Mouse (Mus musculus): ENCODE measurements at regions not wholly inside any gene's neighbourhood (a gene's known extent, or its start where the extent isn't known, plus 50 kb on each side); places are given as distances from the start of the nearest gene placed in this dataset.
"Not testable (repeated sequence)": the region's sequence is repeated elsewhere in the genome, so short reads cannot be mapped to it uniquely, and the experiment has no call there.

DNA sequence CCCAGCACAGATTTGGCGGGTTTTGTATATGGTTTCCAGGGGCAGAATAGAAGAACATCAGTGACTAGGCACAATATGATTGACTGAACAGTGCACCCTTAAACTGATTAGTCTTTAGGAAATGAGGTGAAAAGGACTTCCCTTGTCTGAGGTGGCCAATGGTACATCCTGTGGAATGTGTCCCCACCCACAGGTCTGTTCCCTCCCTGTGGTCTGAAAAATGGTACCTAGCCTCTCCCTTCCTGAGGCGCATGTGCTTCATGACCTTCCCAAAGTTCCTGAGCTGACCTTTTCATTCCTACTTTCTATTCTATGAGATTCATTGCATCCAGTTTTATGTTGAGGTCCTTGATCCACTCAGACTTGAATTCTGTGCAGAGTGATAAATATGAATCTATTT, 76.0 kb downstream of the Zfp97 start:
- ATAC-seq (ENCODE audit: insufficient read depth, low FRiP score, low TSS enrichment); H3K27me3 ChIP-seq (ENCODE audit: control insufficient read depth, insufficient read depth, low read length); H3K9ac ChIP-seq (ENCODE audit: low read length); H3K4me3 ChIP-seq (ENCODE audit: low read depth, low read length); H3K9me3 ChIP-seq (ENCODE audit: control insufficient read depth, low read length); H3K4me2 ChIP-seq (ENCODE audit: low read depth); H3K27ac ChIP-seq (ENCODE audit: low read depth, low read length); H3K4me1 ChIP-seq (ENCODE audit: control insufficient read depth, insufficient read depth, low read length); DNase-seq (ENCODE audit: low spot score); H3K36me3 ChIP-seq (ENCODE audit: control insufficient read depth, insufficient read depth, low read length): not testable (repeated sequence)
- WGBS: 100% methylated on average over 1 of the region's 2 CpGs

DNA sequence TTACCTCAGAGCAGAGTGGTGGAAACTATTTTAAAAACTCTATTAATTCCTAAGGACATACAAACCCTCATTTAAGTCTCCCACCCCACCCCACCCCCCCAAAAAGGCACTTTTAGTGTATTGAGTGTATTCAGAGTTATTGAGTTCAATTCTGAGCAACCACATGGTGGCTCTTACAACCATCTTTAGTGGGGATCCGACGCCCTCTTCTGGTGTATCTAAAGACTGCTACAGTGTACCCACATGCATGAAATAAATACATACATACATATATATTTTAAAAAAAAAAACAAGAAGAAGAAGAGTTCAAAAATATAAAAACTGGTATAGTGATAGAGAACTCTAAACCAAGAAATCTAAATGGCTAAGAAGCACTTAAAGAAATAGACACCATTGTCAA, 107.9 kb downstream of the Zfp97 start:
- H3K27ac ChIP-seq (ENCODE audit: low read depth, low read length): no peak overlapping the region
- WGBS: 50% methylated on average over 2 of the region's 2 CpGs
- H3K4me3 ChIP-seq (ENCODE audit: low read depth, low read length): no peak overlapping the region
- ATAC-seq (ENCODE audit: insufficient read depth, low FRiP score, low TSS enrichment) (no peak), DNase-seq (ENCODE audit: low spot score) (no peak)
- H3K9me3 ChIP-seq (ENCODE audit: control insufficient read depth, low read length): no peaks in the 10 kb centered on the region
- H3K9ac ChIP-seq (ENCODE audit: low read length): no peak overlapping the region
- no peaks in the 10 kb centered on the region for H3K4me1 ChIP-seq (ENCODE audit: control insufficient read depth, insufficient read depth, low read length)
- no peak overlapping the region for H3K4me2 ChIP-seq (ENCODE audit: low read depth)
- no peaks in the 10 kb centered on the region for H3K27me3 ChIP-seq (ENCODE audit: control insufficient read depth, insufficient read depth, low read length)
- H3K36me3 ChIP-seq (ENCODE audit: control insufficient read depth, insufficient read depth, low read length): no peaks in the 10 kb centered on the region

DNA sequence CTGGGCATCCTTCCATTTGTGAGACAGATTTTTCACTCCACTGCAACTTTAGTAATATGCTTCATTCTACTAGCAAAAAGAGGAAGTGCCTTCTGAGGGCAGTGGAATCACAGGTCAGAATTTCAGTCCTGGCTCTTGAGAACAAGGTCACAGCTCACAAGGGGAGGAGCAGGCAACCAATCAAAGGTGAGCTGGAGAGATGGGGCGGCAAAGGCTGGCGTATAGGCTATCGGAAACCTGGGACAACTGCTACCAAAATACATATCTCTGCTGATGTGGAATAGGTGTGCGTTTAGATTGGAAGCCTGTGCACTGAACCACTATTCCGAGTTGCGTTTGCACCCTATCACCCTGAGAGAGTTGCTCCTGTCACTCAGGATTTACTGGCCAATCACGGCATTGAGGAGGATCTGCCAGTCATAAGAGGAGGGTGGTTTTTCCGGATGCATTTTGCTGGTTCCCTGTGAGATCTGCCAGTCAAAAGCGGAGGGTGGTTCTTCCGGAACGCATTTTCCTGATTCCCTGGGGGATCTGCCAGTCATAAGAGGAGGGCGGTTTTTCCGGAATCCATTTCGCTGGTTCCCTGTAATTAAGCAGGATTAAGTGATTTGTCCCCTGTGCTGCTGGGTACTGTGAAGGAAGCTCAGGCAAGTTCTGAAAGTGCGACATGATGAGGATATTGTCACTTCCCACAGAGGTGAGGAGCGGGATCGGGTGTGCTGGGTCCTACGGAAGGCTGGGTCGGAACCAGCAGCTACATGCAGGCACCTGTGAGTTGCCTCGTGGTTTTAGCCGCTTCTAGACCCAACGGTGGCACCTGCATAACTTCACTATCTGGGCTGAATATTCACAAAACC, 113.3 kb downstream of the Zfp97 start:
- H3K9ac ChIP-seq (ENCODE audit: low read length): peak overlapping the region; percentile 48
- not testable (repeated sequence) for H3K27ac ChIP-seq (ENCODE audit: low read depth, low read length)
- WGBS: under 1% methylated on average over 20 of the region's 22 CpGs

DNA sequence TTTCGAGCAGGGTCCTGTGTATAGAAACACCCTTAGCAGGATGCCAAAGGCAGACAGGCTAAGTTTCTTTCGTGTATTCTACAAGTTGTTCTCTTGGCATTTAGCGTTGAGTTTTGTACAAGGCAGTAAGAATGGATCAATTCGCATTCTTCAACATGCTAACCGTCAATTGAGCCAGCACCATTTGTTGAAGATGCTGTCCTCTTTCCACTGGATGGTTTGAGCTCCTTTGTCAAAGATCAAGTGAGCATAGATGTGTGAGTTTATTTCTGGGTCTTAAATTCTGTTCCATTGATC, 113.9 kb downstream of the Zfp97 start:
- WGBS: 3% methylated on average over 5 of the region's 5 CpGs
- Histone ChIP-seq H3K9ac (ENCODE audit: low read length) (peak overlapping the region; percentile 44), H3K4me3 (ENCODE audit: low read depth, low read length) (peak overlapping the region; percentile 51), H3K4me2 (ENCODE audit: low read depth) (peak overlapping the region; percentile 47)
- H3K27ac ChIP-seq (ENCODE audit: low read depth, low read length); H3K4me1 ChIP-seq (ENCODE audit: control insufficient read depth, insufficient read depth, low read length); H3K9me3 ChIP-seq (ENCODE audit: control insufficient read depth, low read length); ATAC-seq (ENCODE audit: insufficient read depth, low FRiP score, low TSS enrichment); H3K27me3 ChIP-seq (ENCODE audit: control insufficient read depth, insufficient read depth, low read length); H3K36me3 ChIP-seq (ENCODE audit: control insufficient read depth, insufficient read depth, low read length); DNase-seq (ENCODE audit: low spot score): not testable (repeated sequence)

More for the DNA sequence above, 113.3 kb downstream of the Zfp97 start:
- not testable (repeated sequence) for H3K4me1 ChIP-seq (ENCODE audit: control insufficient read depth, insufficient read depth, low read length); H3K27me3 ChIP-seq (ENCODE audit: control insufficient read depth, insufficient read depth, low read length); H3K9me3 ChIP-seq (ENCODE audit: control insufficient read depth, low read length); H3K36me3 ChIP-seq (ENCODE audit: control insufficient read depth, insufficient read depth, low read length)
- peak overlapping the region; percentile 47 for H3K4me2 ChIP-seq (ENCODE audit: low read depth)
- peak overlapping the region; percentile 51 for H3K4me3 ChIP-seq (ENCODE audit: low read depth, low read length)
- DNase-seq (ENCODE audit: low spot score) (peak; percentile 89), ATAC-seq (ENCODE audit: insufficient read depth, low FRiP score, low TSS enrichment) (peak; percentile 100)

Data from neural tube, embryonic 11.5 days (tissue).